Mouse (Mus musculus): ENCODE measurements around the gene Matn4. TPM values are rescaled to one million over a fixed set of nuclear protein-coding genes. Genes with fewer than 3 reads are reported as not detected.
"Not testable (repeated sequence)": the region's sequence is repeated elsewhere in the genome, so short reads cannot be mapped to it uniquely, and the experiment has no call there.

Gene Matn4
- polyA plus RNA-seq, 1 experiment from 2014 or later, result 66.0 TPM

GRCm38 (mm10) chr2:164359031-164359430 lies 45.9 kb downstream of the Matn4 start:
- Histone ChIP-seq H3K4me2 (no peak overlapping the region), H3K9me3 (no peaks in the 10 kb centered on the region), H3K36me3 (no peaks in the 10 kb centered on the region), H3K9ac (no peak overlapping the region), H3K27me3 (peaks cover 6% of the 10 kb centered on the region), H3K4me3 (no peak overlapping the region), H3K27ac (no peak overlapping the region), H3K4me1 (no peaks in the 10 kb centered on the region)
- WGBS, result 82% methylated on average over 5 of the region's 5 CpGs
- ATAC-seq (ENCODE audit: insufficient number of reproducible peaks, insufficient read depth, low FRiP score, low TSS enrichment, low read depth), result no peak

DNA sequence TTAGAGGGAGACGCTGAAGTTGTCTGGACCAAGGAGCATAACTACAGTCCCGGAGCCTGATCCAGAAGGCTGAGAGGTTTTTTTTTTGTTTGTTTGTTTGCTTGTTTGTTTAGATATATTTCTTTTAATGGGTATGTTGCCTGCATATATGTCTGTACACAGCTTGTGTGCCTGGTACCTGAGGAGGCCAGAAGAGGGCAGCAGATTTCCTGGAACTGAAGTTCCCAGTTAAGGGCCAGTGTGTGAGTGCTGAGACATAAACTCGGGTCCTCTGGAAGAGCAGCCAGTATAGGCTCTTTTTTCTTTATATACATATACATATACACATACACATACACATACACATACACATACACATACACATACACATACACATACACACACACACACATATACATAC lies 46.6 kb downstream of the Matn4 start:
- ATAC-seq (ENCODE audit: insufficient number of reproducible peaks, insufficient read depth, low FRiP score, low TSS enrichment, low read depth), result no peak
- WGBS, result 84% methylated on average over 3 of the region's 3 CpGs
- Histone ChIP-seq H3K9ac (no peak overlapping the region), H3K9me3 (no peaks in the 10 kb centered on the region), H3K4me3 (no peak overlapping the region), H3K27me3 (peaks cover 6% of the 10 kb centered on the region), H3K27ac (no peak overlapping the region), H3K36me3 (no peaks in the 10 kb centered on the region), H3K4me2 (no peak overlapping the region), H3K4me1 (no peaks in the 10 kb centered on the region)

DNA sequence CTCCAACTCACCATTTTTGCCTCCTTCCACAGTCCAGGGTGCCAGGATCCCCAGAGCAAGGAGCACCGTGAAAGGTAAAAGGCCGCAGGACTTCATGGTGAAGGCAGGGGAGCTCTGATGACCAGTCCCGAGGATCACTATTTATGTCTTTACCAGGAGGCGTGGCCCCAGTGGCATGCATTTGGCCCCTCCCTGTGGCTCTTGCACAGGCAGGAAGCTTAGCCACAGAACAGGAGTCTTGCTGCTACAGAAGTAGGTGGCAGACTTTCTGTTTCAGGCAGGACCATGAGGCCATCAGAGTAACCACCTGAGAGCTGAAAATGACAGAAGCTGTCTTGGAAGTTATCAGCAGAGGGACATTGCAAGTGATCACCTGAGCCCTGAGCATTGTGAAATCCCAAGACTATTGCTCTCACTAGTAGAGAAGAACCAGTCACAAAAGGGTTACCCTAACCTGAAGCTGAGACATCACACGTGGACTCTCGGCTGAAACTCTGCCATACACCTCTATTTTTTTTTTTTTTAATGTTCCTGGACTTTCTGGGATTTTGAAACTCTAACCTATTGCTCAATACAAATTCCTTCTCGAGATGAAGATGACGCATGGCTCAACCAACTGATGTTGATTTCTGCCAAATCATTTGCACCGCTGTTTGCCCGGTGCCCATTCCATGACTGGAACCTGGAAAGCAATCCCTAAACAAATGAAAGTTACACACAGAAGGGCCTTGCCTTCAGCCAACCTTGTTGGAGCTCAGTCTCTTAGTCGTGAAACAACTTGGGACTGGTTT lies 48.6 kb downstream of the Matn4 start:
- WGBS, result 75% methylated on average over 11 of the region's 11 CpGs
- Histone ChIP-seq H3K4me2 (no peak overlapping the region), H3K4me3 (no peak overlapping the region), H3K9me3 (no peaks in the 10 kb centered on the region), H3K27me3 (no peaks in the 10 kb centered on the region), H3K27ac (no peak overlapping the region), H3K9ac (no peak overlapping the region), H3K4me1 (no peaks in the 10 kb centered on the region), H3K36me3 (no peaks in the 10 kb centered on the region)
- no peak for ATAC-seq (ENCODE audit: insufficient number of reproducible peaks, insufficient read depth, low FRiP score, low TSS enrichment, low read depth)

GRCm38 (mm10) chr2:164353356-164353755 lies 51.6 kb downstream of the Matn4 start:
- H3K27me3 ChIP-seq, result no peaks in the 10 kb centered on the region
- no peaks in the 10 kb centered on the region for H3K4me1 ChIP-seq
- WGBS, result 87% methylated on average over 11 of the region's 11 CpGs
- no peaks in the 10 kb centered on the region for H3K9me3 ChIP-seq
- no peak overlapping the region for H3K27ac ChIP-seq
- H3K4me3 ChIP-seq, result no peak overlapping the region
- no peak for ATAC-seq (ENCODE audit: insufficient number of reproducible peaks, insufficient read depth, low FRiP score, low TSS enrichment, low read depth)
- no peak overlapping the region for H3K9ac ChIP-seq
- H3K4me2 ChIP-seq, result no peak overlapping the region
- no peaks in the 10 kb centered on the region for H3K36me3 ChIP-seq

- Histone ChIP-seq H3K27ac (no peak overlapping the region), H3K4me3 (no peak overlapping the region), H3K4me1 (no peaks in the 10 kb centered on the region), H3K4me2 (no peak overlapping the region), H3K36me3 (no peaks in the 10 kb centered on the region), H3K9me3 (no peaks in the 10 kb centered on the region), H3K9ac (no peak overlapping the region), H3K27me3 (no peaks in the 10 kb centered on the region)
- no peak for ATAC-seq (ENCODE audit: insufficient number of reproducible peaks, insufficient read depth, low FRiP score, low TSS enrichment, low read depth)
- 86% methylated on average over 3 of the region's 3 CpGs for WGBS
Observed at GRCm38 (mm10) chr2:164352697-164353096, 52.3 kb downstream of the Matn4 start.

GRCm38 (mm10) chr2:164348980-164349379 lies 56.0 kb downstream of the Matn4 start:
- no peaks in the 10 kb centered on the region for H3K36me3 ChIP-seq
- no peak overlapping the region for H3K4me3 ChIP-seq
- no peaks in the 10 kb centered on the region for H3K9me3 ChIP-seq
- H3K27ac ChIP-seq, result no peak overlapping the region
- no peaks in the 10 kb centered on the region for H3K27me3 ChIP-seq
- H3K9ac ChIP-seq, result no peak overlapping the region
- WGBS, result 97% methylated on average over 3 of the region's 3 CpGs
- no peaks in the 10 kb centered on the region for H3K4me1 ChIP-seq
- H3K4me2 ChIP-seq, result no peak overlapping the region
- no peak for ATAC-seq (ENCODE audit: insufficient number of reproducible peaks, insufficient read depth, low FRiP score, low TSS enrichment, low read depth)

DNA sequence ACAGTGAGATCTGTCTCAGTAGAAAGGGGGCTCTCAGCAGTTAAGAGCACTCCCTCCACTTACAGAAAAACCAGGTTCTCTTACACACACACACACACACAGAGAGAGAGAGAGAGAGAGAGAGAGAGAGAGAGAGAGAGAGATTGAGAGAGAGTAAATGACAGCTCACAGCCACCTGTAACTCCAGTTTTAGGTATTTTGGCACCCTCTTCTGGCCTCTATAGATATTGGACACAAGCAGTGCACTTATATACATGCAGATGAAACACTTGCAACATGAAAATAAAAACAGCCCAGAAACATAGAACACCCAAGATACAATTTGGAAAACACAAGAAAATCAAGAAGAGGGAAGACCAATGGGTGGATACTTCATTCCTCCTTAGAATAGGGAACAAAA lies 57.3 kb downstream of the Matn4 start:
- not testable (repeated sequence) for H3K4me3 ChIP-seq; H3K27me3 ChIP-seq; H3K9me3 ChIP-seq; ATAC-seq (ENCODE audit: insufficient number of reproducible peaks, insufficient read depth, low FRiP score, low TSS enrichment, low read depth); H3K9ac ChIP-seq; H3K4me1 ChIP-seq; H3K4me2 ChIP-seq; H3K36me3 ChIP-seq; H3K27ac ChIP-seq

DNA sequence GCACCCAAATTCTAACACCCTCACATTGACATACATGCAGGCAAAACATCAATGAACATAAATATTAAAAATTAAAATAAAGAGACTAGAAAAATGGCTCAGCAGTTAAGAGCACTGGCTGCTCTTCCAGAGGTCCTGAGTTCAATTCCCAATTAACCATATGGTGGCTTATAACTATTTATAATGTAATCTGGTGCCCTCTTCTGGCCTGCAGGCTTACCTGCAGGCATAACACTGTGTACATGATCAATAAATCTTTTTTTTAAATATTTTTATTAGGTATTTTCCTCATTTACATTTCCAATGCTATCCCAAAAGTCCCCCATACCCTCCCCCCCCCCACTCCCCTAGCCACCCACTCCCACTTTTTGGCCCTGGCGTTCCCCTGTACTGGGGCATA lies 61.2 kb downstream of the Matn4 start:
- not testable (repeated sequence) for H3K27ac ChIP-seq; H3K9me3 ChIP-seq; ATAC-seq (ENCODE audit: insufficient number of reproducible peaks, insufficient read depth, low FRiP score, low TSS enrichment, low read depth); H3K4me1 ChIP-seq; H3K36me3 ChIP-seq; H3K4me2 ChIP-seq; H3K27me3 ChIP-seq; H3K9ac ChIP-seq; H3K4me3 ChIP-seq
- WGBS, result 85% methylated on average over 1 of the region's 1 CpGs

Small RNA genes within 50 kb of the gene (microRNA-seq; reads per million reads assigned to microRNA genes)
- not detected for gene Mir7678

Other genes with a start within 250 kb of the Matn4 start
- gene Kcns1, start 234.0 kb downstream of the Matn4 start, polyA plus RNA-seq (2015; fragmentation: Nextera tagmentation; extraction: Ambion mirVana), result 0.80 and 1.2 TPM in 2 replicates
- not detected in 2 replicates for gene Wfdc5, start 222.4 kb downstream of the Matn4 start, polyA plus RNA-seq (2015; fragmentation: Nextera tagmentation; extraction: Ambion mirVana)
- not detected in 2 replicates for gene Wfdc12, start 214.6 kb downstream of the Matn4 start, polyA plus RNA-seq (2015; fragmentation: Nextera tagmentation; extraction: Ambion mirVana)
- gene Wfdc15a, start 205.0 kb downstream of the Matn4 start, polyA plus RNA-seq (2015; fragmentation: Nextera tagmentation; extraction: Ambion mirVana), result not detected in 2 replicates
- gene Wfdc15b, start 183.5 kb downstream of the Matn4 start, polyA plus RNA-seq (2015; fragmentation: Nextera tagmentation; extraction: Ambion mirVana), result not detected in 2 replicates
- gene Svs2, start 166.7 kb downstream of the Matn4 start, polyA plus RNA-seq (2015; fragmentation: Nextera tagmentation; extraction: Ambion mirVana), result not detected in 2 replicates
- not detected in 2 replicates for gene Svs3b, start 148.5 kb downstream of the Matn4 start, polyA plus RNA-seq (2015; fragmentation: Nextera tagmentation; extraction: Ambion mirVana)
- gene Svs4, start 126.7 kb downstream of the Matn4 start, polyA plus RNA-seq (2015; fragmentation: Nextera tagmentation; extraction: Ambion mirVana), result not detected in 2 replicates
- not detected in 2 replicates for gene Svs3a, start 115.9 kb downstream of the Matn4 start, polyA plus RNA-seq (2015; fragmentation: Nextera tagmentation; extraction: Ambion mirVana)
- not detected in 2 replicates for gene Svs6, start 88.4 kb downstream of the Matn4 start, polyA plus RNA-seq (2015; fragmentation: Nextera tagmentation; extraction: Ambion mirVana)
- not detected in 2 replicates for gene Svs5, start 72.4 kb downstream of the Matn4 start, polyA plus RNA-seq (2015; fragmentation: Nextera tagmentation; extraction: Ambion mirVana)
- 2.2 and 2.7 TPM in 2 replicates for gene Slpi, start 16.1 kb downstream of the Matn4 start, polyA plus RNA-seq (2015; fragmentation: Nextera tagmentation; extraction: Ambion mirVana)
- gene Rbpjl, start 2.0 kb downstream of the Matn4 start, polyA plus RNA-seq (2015; fragmentation: Nextera tagmentation; extraction: Ambion mirVana), result 0.59 and 1.0 TPM in 2 replicates
- gene Sdc4, start 38.7 kb upstream of the Matn4 start, polyA plus RNA-seq (2015; fragmentation: Nextera tagmentation; extraction: Ambion mirVana), result 81.5 and 87.8 TPM in 2 replicates
- 56.0 and 65.9 TPM in 2 replicates for gene Sys1, start 51.8 kb upstream of the Matn4 start, polyA plus RNA-seq (2015; fragmentation: Nextera tagmentation; extraction: Ambion mirVana)
- gene Gm20458, start 55.8 kb upstream of the Matn4 start, polyA plus RNA-seq (2015; fragmentation: Nextera tagmentation; extraction: Ambion mirVana), result 7.7 and 8.3 TPM in 2 replicates
- not detected in 2 replicates for gene Trp53tg5, start 68.6 kb upstream of the Matn4 start, polyA plus RNA-seq (2015; fragmentation: Nextera tagmentation; extraction: Ambion mirVana)
- gene Dbndd2, start 80.9 kb upstream of the Matn4 start, polyA plus RNA-seq (2015; fragmentation: Nextera tagmentation; extraction: Ambion mirVana), result 2.1 and 3.0 TPM in 2 replicates
- gene Pigt, start 92.4 kb upstream of the Matn4 start, polyA plus RNA-seq (2015; fragmentation: Nextera tagmentation; extraction: Ambion mirVana), result 49.6 and 52.6 TPM in 2 replicates
- 46.5 and 53.4 TPM in 2 replicates for gene Wfdc2, start 157.3 kb upstream of the Matn4 start, polyA plus RNA-seq (2015; fragmentation: Nextera tagmentation; extraction: Ambion mirVana)
- gene Spint3, start 168.3 kb upstream of the Matn4 start, polyA plus RNA-seq (2015; fragmentation: Nextera tagmentation; extraction: Ambion mirVana), result not detected in 2 replicates
- gene Wfdc6a, start 180.3 kb upstream of the Matn4 start, polyA plus RNA-seq (2015; fragmentation: Nextera tagmentation; extraction: Ambion mirVana), result 0.80 TPM in 1 of 2 replicates, not detected in the other
- not detected in 2 replicates for gene Eppin, start 188.4 kb upstream of the Matn4 start, polyA plus RNA-seq (2015; fragmentation: Nextera tagmentation; extraction: Ambion mirVana)
- not detected in 2 replicates for gene Wfdc6b, start 208.4 kb upstream of the Matn4 start, polyA plus RNA-seq (2015; fragmentation: Nextera tagmentation; extraction: Ambion mirVana)
- not detected in 2 replicates for gene Wfdc8, start 208.5 kb upstream of the Matn4 start, polyA plus RNA-seq (2015; fragmentation: Nextera tagmentation; extraction: Ambion mirVana)
- gene Wfdc16, start 233.6 kb upstream of the Matn4 start, polyA plus RNA-seq (2015; fragmentation: Nextera tagmentation; extraction: Ambion mirVana), result not detected in 2 replicates

Measured in embryonic facial prominence, embryonic 13.5 days (tissue).